27 mouse cellular contexts compared by ENCODE assay signal in genomic region chr10:52421716-52422115, GRCm38 (mm10). TPM values are rescaled to one million over a fixed set of nuclear protein-coding genes. Genes with fewer than 3 reads are reported as not detected.
DNase-seq lines count a peak whose midpoint lies in the region; ATAC-seq and TF ChIP-seq lines count a peak whose summit lies in the region.
"Had no signal": no experiment of that assay in that cellular context is flagged by ENCODE, and none has a peak within 500 bp of the region (broad histone marks: within the 10 kb centered on the region; RNA-seq: fewer than 3 reads in every experiment).

No protein-coding gene starts in this region.

- ATAC-seq in kidney, embryonic 16.5 days (ENCODE audit: low FRiP score, low TSS enrichment): no peak
- ATAC-seq: activated CD4-positive, CD25-positive, alpha-beta regulatory T cell, adult 4 months; forebrain, embryonic 13.5 days; forebrain, postnatal 0 days; hindbrain, embryonic 16.5 days; inflammation-experienced regulatory T-cells, adult 6 months; Patski had no signal

- TF ChIP-seq CTCF in heart, adult 2 months (IDR thresholded peaks at IDR 0.05): no peak
- no peak for TF ChIP-seq CTCF in kidney, adult 2 months (conservative IDR thresholded peaks at IDR 0.05; ENCODE audit: insufficient read depth, insufficient read length, low read depth, low read length)

- H3K9me3 ChIP-seq in kidney, embryonic 16.5 days (ENCODE audit: low read length): no peaks in the 10 kb centered on the region
- H3K9me3 ChIP-seq: embryonic facial prominence, embryonic 10.5 days; forebrain, embryonic 13.5 days; heart, embryonic 12.5 days; hindbrain, embryonic 12.5 days had no signal

- 0 out of 2 replicates have a peak, but pooled peaks have one; percentile 33 for TF ChIP-seq EP300 in heart, adult 2 months (IDR thresholded peaks at IDR 0.05; ENCODE audit: insufficient read depth, low read depth, low read length)

- peaks cover 29% of the 10 kb centered on the region for H3K4me1 ChIP-seq in heart, adult 2 months (ENCODE audit: control insufficient read depth, insufficient read depth, low read length)
- H3K4me1 ChIP-seq in kidney, adult 2 months (ENCODE audit: control insufficient read depth, insufficient read depth, low read length): peaks cover 30% of the 10 kb centered on the region
- peaks cover 34% of the 10 kb centered on the region for H3K4me1 ChIP-seq in kidney, embryonic 16.5 days (ENCODE audit: insufficient read depth, low read length)

- WGBS in heart, adult 2 months: 61% methylated on average over 6 of the region's 6 CpGs
- WGBS in kidney, adult 2 months: 48% methylated on average over 6 of the region's 6 CpGs
- whole genome bisulfite sequencing in kidney, embryonic 16.5 days: 86% methylated on average over 6 of the region's 6 CpGs

- no peak overlapping the region for H3K4me2 ChIP-seq in kidney, embryonic 16.5 days (replicated peaks; ENCODE audit: low read depth, low read length)
- H3K4me2 ChIP-seq: forebrain, embryonic 13.5 days; heart, embryonic 12.5 days; hindbrain, embryonic 12.5 days had no signal

- no peak for DNase-seq in heart, adult 2 months
- DNase-seq in heart, postnatal 14 days: no peak
- peak; percentile 85 for DNase-seq in kidney, adult 2 months
- DNase-seq in right cerebral cortex, adult 18-20 months: peak; percentile 10
- no peak for DNase-seq in right cerebral cortex, postnatal 25 days
- DNase-seq in telencephalon, adult 2 months (ENCODE audit: low read depth, low spot score): peak; percentile 23
- DNase-seq in neural tube, embryonic 10.5 days (ENCODE audit: extremely low spot score, low spot score): no peak
- DNase-seq: adrenal gland, adult 8-10 months; cerebellum, adult 18-20 months; cerebellum, postnatal 10 days; forebrain, postnatal 0 days; gastrocnemius, adult 2 months; gastrocnemius, postnatal 25 days; heart, postnatal 4 days had no signal

- no peak overlapping the region for H3K9ac ChIP-seq in heart, adult 2 months (ENCODE audit: low read depth, low read length)
- H3K9ac ChIP-seq in kidney, embryonic 16.5 days (replicated peaks; ENCODE audit: low read length): no peak overlapping the region
- H3K9ac ChIP-seq: forebrain, embryonic 13.5 days; forebrain, postnatal 0 days; heart, embryonic 12.5 days; hindbrain, embryonic 12.5 days had no signal

- H3K27me3 ChIP-seq in heart, adult 2 months (ENCODE audit: control insufficient read depth, insufficient read depth, low read length): no peaks in the 10 kb centered on the region
- no peaks in the 10 kb centered on the region for H3K27me3 ChIP-seq in kidney, adult 2 months (replicated peaks; ENCODE audit: control insufficient read depth, insufficient read depth, low read length)
- no peaks in the 10 kb centered on the region for H3K27me3 ChIP-seq in kidney, embryonic 16.5 days (ENCODE audit: insufficient read depth, low read length)
- H3K27me3 ChIP-seq: CH12.LX; forebrain, embryonic 13.5 days; heart, embryonic 12.5 days; hindbrain, embryonic 12.5 days; Patski had no signal

- no peak for TF ChIP-seq POLR2A in heart, adult 2 months (IDR thresholded peaks at IDR 0.05; ENCODE audit: insufficient read depth, low read depth, low read length)
- no peak for TF ChIP-seq POLR2A in kidney, adult 2 months (IDR thresholded peaks at IDR 0.05; ENCODE audit: low read depth, low read length)

- H3K4me3 ChIP-seq in heart, adult 2 months: no peak overlapping the region
- peak overlapping the region; percentile 26; the same call in 1 of the 2 replicates for H3K4me3 ChIP-seq in kidney, adult 2 months (ENCODE audit: insufficient read depth, low read depth, low read length)
- H3K4me3 ChIP-seq in kidney, embryonic 16.5 days (ENCODE audit: low read length): no peak overlapping the region
- H3K4me3 ChIP-seq: embryonic facial prominence, embryonic 10.5 days; forebrain, embryonic 13.5 days; gastrocnemius, adult 2 months; heart, embryonic 12.5 days; hindbrain, embryonic 12.5 days had no signal

- intact Hi-C loops in heart, adult 2 months (cut with DNase I): no loop called here
- intact Hi-C loops in heart, postnatal 14 days (cut with DNase I): no loop called here

- peak overlapping the region; percentile 61 for H3K27ac ChIP-seq in heart, adult 2 months
- peak overlapping the region; percentile 92 for H3K27ac ChIP-seq in kidney, adult 2 months (ENCODE audit: insufficient read depth, low read depth, low read length)
- no peak overlapping the region for H3K27ac ChIP-seq in kidney, embryonic 16.5 days (ENCODE audit: low read length)
- H3K27ac ChIP-seq: embryonic facial prominence, embryonic 10.5 days; forebrain, embryonic 13.5 days; gastrocnemius, adult 2 months; hindbrain, embryonic 12.5 days had no signal

- H3K36me3 ChIP-seq in heart, adult 2 months (ENCODE audit: control insufficient read depth, insufficient read depth, low read length): peaks cover 64% of the 10 kb centered on the region
- H3K36me3 ChIP-seq in kidney, adult 2 months (ENCODE audit: control insufficient read depth, insufficient read depth, low read length): no peaks in the 10 kb centered on the region
- H3K36me3 ChIP-seq in kidney, embryonic 16.5 days (ENCODE audit: insufficient read depth, low read length): 0 out of 2 replicates have a peak, but pooled peaks cover 3% of the 10 kb centered on the region
- H3K36me3 ChIP-seq: heart, embryonic 12.5 days; hindbrain, embryonic 12.5 days had no signal

- H3K79me2 ChIP-seq in heart, adult 2 months (replicated peaks; ENCODE audit: control insufficient read depth, insufficient read depth, low read length): peaks cover 6% of the 10 kb centered on the region

RNA-seq across cellular contexts. Expression of gene Nus1, which starts 4.4 kb away (rescaled TPM):
- 10 to 100 TPM; 33.4 to 36.8 TPM for total RNA-seq in heart, adult 2 months (2021)
- polyA plus RNA-seq in heart, adult 2 months (2012; rRNA removed): 8.0 and 13.9 TPM in 2 replicates
- 10 to 100 TPM; 27.4 to 31.2 TPM for total RNA-seq in heart, postnatal 14 days (2021)
- polyA plus RNA-seq in kidney, adult 2 months (2012; rRNA removed): 58.8 and 65.4 TPM in 2 replicates
- polyA plus RNA-seq in kidney, embryonic 16.5 days (2015; fragmentation: Nextera tagmentation; extraction: Ambion mirVana): 15.8 and 16.1 TPM in 2 replicates

RNA-seq across cellular contexts. Expression of gene Nepn, which starts 32.9 kb away (rescaled TPM):
- under 1 TPM; 0.59 to 0.63 TPM for total RNA-seq in heart, adult 2 months (2021)
- 1.2 and 2.1 TPM in 2 replicates for polyA plus RNA-seq in heart, adult 2 months (2012; rRNA removed)
- total RNA-seq in heart, postnatal 14 days (2021): under 1 TPM; 0.22 to 0.69 TPM
- polyA plus RNA-seq in kidney, adult 2 months (2012; rRNA removed): 27.7 and 29.6 TPM in 2 replicates
- 0.15 and 0.35 TPM in 2 replicates for polyA plus RNA-seq in kidney, embryonic 16.5 days (2015; fragmentation: Nextera tagmentation; extraction: Ambion mirVana)
- total RNA-seq: adrenal gland, adult 8-10 months; CH12.LX; forebrain, postnatal 0 days; gastrocnemius, adult 2 months; granulocyte monocyte progenitor cell, adult 5-6 weeks had no signal
- polyA plus RNA-seq: activated CD4-positive, CD25-positive, alpha-beta regulatory T cell, adult 4 months; embryonic facial prominence, embryonic 10.5 days; embryonic facial prominence, embryonic 14.5 days; forebrain, embryonic 13.5 days; forebrain, postnatal 0 days; heart, embryonic 12.5 days; heart, embryonic 16.5 days; hindbrain, embryonic 12.5 days; hindbrain, embryonic 16.5 days; inflammation-experienced regulatory T-cells, adult 6 months; Patski had no signal

RNA-seq across cellular contexts. Expression of gene Gopc, which starts 39.8 kb away (rescaled TPM):
- total RNA-seq in heart, adult 2 months (2021): 10 to 100 TPM; 11.9 to 12.0 TPM
- polyA plus RNA-seq in heart, adult 2 months (2012; rRNA removed): 4.2 and 7.6 TPM in 2 replicates
- total RNA-seq in heart, postnatal 14 days (2021): 10 to 100 TPM; 17.8 to 18.5 TPM
- polyA plus RNA-seq in kidney, adult 2 months (2012; rRNA removed): 5.4 and 8.5 TPM in 2 replicates
- 21.4 and 22.2 TPM in 2 replicates for polyA plus RNA-seq in kidney, embryonic 16.5 days (2015; fragmentation: Nextera tagmentation; extraction: Ambion mirVana)

Comparison
In these comparisons a context has a peak if more than half of its experiments do, and no peak if none do; other contexts are left out.
1. DNase-seq: peak in kidney, adult 2 months (single experiment), right cerebral cortex, adult 18-20 months (single experiment) and telencephalon, adult 2 months (single experiment); none in heart, adult 2 months (0 of 2), heart, postnatal 14 days (0 of 2), right cerebral cortex, postnatal 25 days (single experiment) and neural tube, embryonic 10.5 days (single experiment).